Mouse (Mus musculus) kidney, adult 2 months (tissue): ENCODE measurements at regions not wholly inside any gene's neighbourhood (a gene's known extent, or its start where the extent isn't known, plus 50 kb on each side); places are given as distances from the start of the nearest gene placed in this dataset.

Experiments
- CTCF ChIP-seq: fragments of 200-500 bp; conservative IDR thresholded peaks from 2 replicates; pipeline ENCODE4 v1.5.1; 2011; ENCODE audit warnings: low read depth, mild to moderate bottlenecking, control low read depth, low read length, moderate library complexity, mixed read lengths; ENCODE audit not compliant: insufficient read depth, insufficient read length
- POLR2A ChIP-seq: fragments of 200-500 bp; IDR thresholded peaks from one replicate; pipeline ENCODE4 v1.6.1; 2011; ENCODE audit warnings: low read depth, low read length, control low read depth

DNA sequence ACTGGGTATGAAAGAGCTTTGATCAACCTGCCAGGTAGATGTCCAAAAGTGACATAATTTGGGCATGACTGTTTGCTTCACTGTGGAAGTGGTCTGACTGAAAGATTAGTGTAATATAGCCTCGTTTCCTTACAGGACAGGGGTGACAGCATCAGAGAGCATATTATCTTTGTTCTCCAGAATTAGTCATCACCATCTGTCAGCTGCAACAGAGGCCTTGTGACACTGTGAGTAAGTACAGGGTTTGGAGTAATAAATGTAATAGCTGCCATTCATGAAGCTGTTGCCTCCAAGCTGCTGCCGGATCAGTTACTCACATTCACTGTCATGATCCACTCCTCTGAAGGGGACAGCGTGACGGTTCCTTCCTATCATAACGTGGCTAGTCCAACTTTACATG is 254.4 kb upstream of the Plpp4 start:
- TF ChIP-seq CTCF, result no peak
- TF ChIP-seq POLR2A, result no peak
